Mouse (Mus musculus) kidney, postnatal 14 days (tissue): ENCODE data around the gene Tjp3.
A peak's percentile ranks its signal among the peaks of the same experiment; 100 is the strongest.

Experiments used
- DNase-seq: peaks from one replicate; pipeline ENCODE4 v3.0.0; 2022; ENCODE audit warnings: mixed read lengths

Gene Tjp3

GRCm38 (mm10) chr10:81295185-81295584 lies 3.8 kb upstream of the Tjp3 start:
- no peak for DNase-seq

- no peak for DNase-seq
Observed at GRCm38 (mm10) chr10:81294442-81294841, 3.1 kb upstream of the Tjp3 start.

GRCm38 (mm10) chr10:81293334-81294030 lies 2.1 kb upstream of the Tjp3 start:
- no peak for DNase-seq

GRCm38 (mm10) chr10:81292554-81293333 lies 1.4 kb upstream of the Tjp3 start, which contains the start of gene Pip5k1c:
TSS of gene Pip5k1c (plus strand) at chr10:81292963.
- peak; percentile 100 for DNase-seq

DNA sequence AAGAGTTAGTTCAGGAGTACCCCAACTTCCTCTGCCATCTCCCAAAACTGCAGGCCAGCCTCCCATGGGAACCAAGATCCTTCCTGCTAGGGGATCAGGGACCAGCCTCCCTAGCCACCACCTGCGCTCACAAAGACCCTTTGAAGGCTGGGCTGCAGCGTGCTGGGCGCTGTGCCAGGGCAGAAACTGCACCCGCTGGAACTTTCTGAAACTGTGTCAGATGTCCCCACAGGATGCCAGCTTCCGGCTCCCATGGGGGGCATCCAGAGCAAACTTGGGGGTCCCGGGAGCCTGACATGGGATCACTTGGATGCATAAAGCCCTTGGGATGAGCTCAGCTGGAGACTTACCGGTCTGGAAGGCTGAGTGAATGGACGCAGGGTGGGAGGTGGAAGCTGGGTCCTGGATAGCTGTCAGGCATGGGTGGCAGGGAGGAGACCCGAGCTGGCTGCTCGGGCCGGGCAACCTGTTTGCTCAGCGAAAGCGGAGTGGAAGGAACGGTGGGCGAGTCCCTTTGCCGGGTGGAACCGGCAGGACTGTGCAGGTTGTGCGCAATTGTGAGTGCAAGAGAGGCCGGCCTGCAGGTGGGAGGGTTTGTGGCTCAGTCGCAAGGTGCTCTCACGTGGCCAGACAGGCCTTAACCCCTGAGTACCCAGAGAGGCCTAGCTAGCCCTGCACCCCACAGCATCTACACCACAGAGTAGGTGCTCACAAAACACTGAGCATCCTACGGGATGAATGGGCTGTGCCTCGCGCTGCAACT lies 502 bp downstream of the Tjp3 start:
- DNase-seq = peak; percentile 55

DNA sequence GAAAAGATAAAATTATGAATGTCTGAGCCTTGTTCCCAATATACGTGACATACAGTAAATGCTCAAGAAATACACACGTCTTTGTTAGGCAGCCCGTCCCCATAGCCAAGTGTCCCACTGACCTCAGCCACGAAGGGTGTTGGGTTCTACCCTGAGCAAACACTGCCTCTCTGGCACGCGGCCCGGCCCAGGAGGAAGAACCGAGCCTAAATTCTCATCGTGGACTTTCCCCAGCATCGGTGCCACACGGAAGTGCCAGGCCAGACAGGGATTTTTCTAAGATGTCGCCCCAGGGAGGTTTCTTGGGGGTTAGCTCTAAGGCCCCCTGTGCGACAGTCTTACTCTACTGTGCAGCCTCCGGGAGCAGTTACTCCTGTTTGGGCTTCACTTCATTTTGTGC lies 1.6 kb downstream of the Tjp3 start:
- DNase-seq = no peak

DNA sequence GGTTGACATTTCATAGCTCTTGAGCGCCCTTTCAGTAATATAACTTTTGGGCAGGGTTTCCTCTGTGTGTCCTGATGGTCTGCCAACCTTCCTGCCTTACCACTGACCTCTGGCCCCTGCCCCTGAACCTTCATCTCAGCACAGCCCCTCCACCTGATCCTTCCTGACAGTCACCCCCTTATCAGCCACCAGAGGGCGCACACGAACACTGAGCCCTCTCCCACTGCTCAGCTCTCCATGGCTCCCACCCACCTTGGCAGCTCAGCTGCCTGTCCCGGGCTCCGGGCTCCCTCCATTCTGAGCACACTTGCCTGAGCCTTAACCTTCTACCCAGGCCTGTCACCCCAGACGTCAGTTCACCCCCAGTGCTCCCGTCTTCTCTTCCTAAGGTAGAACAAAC lies 2.1 kb downstream of the Tjp3 start:
- DNase-seq = peak; percentile 77

- no peak for DNase-seq
Observed at GRCm38 (mm10) chr10:81288601-81289000, 2.8 kb downstream of the Tjp3 start.

DNA sequence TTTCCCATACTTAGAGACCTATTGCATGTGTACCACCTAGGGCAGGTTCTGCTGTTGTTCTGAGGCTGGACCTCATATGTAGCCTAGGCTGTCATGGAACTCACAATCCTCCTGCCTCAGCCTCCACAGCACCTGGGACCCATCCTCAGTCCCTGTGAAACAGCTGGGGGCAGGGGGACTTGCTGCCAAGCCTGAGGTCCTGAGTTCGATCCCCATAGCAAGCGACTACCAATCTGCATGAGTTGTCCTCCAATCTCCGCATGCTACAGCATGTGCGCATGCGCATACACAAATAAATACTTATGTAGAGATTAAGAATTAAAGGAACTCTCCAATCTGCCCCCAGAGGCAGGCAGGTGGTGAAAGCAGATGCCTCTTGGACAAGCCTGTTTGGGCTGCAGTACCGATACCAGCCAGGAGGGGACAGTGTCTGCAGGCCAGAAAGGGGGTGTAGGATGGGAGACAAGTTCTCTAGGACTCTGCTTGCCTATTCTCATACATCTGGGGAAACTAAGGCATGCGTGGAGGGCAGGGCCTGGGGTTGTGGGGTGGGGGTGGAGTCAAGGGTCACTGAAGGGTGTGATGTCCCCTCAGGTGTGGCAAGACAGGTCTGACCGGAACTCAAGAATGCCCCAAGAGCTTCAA lies 3.7 kb downstream of the Tjp3 start:
- peak; percentile 48 for DNase-seq

DNA sequence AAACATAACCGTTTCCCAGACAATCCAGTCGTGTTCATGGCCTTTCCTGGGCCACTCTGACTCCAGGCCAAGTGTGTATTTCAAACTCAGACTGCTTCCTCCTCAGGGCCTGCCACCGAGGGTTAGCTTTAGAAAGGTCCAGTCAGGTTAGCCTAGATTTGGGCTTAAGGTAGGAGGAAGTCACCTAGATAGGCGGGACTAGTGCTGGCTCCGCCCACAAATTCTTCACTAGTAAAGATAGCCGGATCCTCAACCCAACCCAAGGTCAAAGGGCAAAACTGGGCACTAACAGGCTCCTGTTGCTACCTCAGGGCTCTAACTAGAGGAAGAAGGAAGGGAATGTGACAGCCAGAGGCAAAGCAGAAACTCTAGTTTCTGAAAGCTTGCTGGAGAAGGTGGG lies 4.8 kb downstream of the Tjp3 start:
- peak; percentile 67 for DNase-seq

DNA sequence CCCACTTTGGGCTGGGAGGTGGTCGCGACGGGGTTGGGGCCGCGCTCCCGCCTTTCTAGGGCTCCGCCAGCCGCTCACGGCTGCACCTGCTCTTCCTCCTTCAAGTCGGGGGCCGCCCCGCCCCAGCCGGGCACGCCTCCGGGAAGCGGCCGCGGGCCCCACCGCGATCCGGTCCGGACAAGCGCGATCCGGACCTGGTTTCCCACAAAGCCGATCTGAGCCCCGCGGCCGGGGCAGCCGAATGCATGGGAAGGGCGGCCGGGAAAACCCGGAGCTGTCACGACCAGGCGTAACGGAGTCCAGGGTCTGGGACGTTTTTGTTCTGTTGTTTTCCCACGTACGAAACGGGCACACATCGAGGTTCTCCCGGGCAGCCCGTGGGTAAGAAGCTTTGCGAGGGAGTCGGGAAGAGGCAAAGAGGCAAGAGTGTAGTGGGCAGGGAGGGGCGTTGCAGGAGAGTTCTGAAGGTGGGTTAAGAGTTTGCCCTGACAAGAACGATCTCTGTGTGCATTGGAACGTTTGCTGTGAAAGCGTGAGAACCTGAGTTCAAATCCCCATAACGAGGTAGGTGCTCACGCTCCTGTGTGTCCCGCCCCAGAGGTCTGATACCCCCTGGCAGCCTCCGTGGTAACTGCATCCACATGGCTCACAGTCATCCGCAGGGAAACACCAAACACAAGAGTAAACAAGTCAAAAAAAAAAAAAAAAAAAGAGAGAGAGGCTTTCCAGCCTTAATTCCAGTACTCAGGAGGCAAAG lies 5.5 kb downstream of the Tjp3 start:
- peak; percentile 95 for DNase-seq

- peak; percentile 80 for DNase-seq
Observed at GRCm38 (mm10) chr10:81284719-81285118, 6.7 kb downstream of the Tjp3 start.

DNA sequence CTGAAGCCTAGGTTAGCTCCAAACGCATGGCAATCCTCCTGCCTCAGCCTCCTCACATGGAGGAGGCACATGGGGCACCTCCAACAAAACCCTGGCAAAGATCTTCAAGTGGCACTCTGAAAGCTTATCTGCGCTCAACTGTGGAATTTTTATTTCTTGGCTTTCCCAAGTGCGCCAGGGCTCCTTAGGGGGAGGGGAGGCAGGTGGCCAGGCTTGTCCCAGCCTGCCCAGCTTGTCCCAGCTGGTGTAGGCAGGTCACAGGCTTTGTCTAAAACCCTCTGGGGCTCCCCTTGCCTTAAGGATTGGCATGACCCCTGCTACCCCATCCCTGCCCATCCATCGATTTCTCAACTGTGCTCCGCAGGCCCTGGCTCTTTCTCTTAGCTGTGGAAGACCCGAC lies 7.2 kb downstream of the Tjp3 start:
- DNase-seq = no peak

- no peak for DNase-seq
Observed at GRCm38 (mm10) chr10:81279496-81279895, 11.9 kb downstream of the Tjp3 start.

- DNase-seq = no peak
Observed at GRCm38 (mm10) chr10:81277676-81278075, 13.7 kb downstream of the Tjp3 start.

DNA sequence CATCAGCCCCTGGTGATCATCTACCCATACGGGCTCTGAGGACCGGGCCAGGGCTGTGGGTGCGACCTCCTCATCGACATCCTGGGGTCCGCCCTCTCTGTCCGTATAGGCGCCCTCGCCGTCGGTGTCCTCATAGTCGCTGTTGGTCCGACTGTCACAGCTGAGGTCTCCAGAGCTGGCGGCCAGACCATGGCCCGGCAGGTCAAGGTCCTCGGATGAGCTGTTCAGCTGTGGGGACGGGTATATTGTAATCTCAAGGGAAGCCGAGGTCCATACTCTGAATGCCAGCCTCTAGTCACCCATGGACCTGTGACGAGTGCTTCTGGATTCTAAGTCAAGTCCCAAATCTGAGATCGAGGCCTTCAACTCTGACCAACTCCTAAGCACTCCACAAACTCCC lies 17.5 kb downstream of the Tjp3 start:
- DNase-seq = no peak

GRCm38 (mm10) chr10:81272356-81272755 lies 19.0 kb downstream of the Tjp3 start:
- no peak for DNase-seq

DNA sequence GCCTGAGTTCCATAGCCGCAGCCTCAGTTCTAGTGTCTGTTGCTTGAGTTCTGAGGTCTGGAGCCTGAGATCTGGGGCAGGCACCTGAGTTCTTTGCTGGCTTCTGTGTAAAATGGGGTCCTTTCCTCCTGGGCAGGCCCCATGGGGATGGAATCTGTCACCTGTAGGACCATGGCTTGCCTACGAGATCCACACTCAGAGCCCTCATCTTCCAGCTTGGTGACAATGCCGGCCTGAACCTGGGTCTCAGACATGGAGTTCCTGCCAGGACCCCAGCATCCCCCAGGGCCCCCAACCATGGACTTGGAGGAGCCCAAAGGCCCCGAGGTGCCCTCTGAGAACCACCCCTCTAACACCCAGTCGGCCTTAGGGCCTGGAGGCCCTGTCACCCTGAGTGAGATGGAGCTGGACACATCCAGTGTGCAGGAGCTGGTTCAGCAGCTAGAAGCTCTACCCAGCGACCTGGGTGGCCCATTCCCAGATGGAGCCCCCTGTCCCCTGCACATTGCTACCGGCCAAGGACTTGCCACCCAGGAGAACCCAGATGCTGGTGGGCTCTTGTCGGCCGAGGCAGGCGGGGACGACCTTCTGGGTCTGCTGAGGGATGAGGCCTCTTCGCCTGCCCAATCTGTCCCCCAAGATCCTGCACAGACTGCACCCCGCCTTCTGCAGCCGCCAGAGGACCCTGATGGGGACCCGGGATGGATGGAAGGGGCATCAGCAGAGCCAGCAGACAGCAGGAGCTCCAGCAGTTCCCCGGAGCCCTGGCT lies 22.6 kb downstream of the Tjp3 start:
- no peak for DNase-seq

DNA sequence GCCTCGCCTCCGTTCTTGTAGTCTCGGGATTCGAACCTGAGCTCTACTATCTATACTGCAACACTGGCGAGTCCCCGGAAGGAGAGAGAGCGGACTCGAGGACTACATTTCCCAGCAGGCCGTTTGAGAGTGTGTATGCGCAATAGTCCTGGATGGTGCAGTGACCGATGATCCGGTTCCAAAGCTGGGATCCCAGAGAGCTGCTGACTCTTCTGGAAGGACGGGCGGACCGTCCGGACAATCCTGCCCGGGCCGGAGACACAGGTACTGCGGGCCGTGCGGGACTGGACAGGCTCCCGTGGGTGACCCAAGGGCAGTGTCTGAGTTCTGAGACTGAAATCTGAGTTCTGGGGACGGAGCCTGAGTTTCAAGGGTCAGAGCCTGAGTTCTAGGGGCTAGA lies 23.3 kb downstream of the Tjp3 start:
- peak; percentile 93 for DNase-seq

DNA sequence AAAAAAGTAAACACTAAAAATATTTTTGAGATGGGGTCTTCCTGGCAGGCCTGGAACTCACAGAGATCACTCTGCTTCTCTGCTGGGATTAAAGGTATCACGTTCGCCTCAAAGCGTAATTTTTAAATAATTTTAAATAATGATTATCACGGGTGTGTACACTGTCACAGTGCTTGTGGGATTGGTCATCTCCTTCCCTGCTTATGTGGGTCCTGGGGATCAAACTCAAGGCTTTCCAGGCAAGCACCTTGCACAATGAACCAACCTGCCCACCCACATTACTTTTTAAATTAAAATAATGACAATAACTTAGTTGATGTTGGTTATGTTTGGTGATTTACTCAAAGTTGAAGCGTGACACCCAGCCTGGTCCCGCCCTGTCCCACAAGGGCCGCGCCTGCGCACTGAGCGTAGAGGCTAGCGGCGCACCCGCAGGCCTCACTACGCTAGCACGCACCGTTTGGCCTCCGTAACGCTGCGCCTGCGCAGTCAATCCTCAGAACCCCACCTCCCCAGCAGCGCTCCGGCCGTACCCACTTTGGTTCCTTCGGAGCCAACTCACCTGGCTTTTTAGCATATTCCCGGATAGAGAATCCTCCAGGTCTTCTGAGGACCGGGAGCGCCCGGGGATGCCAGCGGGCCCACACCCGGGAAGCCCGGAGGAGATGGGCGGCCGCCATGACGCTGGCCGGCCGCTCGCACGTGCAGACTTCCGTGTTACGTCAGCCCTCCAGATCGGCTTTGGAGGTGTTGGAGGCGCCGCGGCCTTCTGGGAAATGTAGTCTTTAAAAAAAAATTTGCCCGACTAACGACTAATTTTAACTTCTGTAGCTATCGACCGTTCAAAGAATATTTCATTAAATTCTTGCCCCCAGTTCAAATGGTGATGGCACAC lies 24.9 kb downstream of the Tjp3 start, which contains the start of the genes Mrpl54 and Apba3:
Gene Mrpl54 (minus strand): TSS at position 724 of the 895 bp plus-strand sequence.
Gene Apba3 (plus strand): TSS at position 750 of the 895 bp plus-strand sequence.
- peak; percentile 98 for DNase-seq
